ENCODE assay signal across 17 mouse cellular contexts in the genomic region with DNA sequence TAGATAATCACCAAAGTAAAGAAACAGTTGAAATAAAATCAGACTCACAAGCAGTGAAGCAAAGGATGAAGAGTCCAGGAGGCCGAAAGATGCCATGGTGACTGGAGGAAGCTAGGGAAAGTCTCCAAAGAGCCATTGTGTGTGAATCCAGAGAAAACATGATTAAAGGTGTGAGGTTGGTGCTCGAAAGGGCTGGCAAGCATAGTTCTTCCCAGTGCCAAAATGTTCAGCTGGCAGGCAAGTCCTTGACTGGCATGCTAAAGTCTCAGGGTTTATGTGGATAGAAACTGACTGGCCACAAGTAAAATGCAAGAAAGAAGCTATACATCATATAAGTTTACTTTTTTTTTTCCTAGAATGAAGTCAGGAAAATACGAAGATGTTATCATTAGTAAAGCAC. TPM values are rescaled to one million over a fixed set of nuclear protein-coding genes. Genes with fewer than 3 reads are reported as not detected.
"Had no signal": no experiment of that assay in that cellular context is flagged by ENCODE, and none has a peak within 500 bp of the region (broad histone marks: within the 10 kb centered on the region; RNA-seq: fewer than 3 reads in every experiment).

No protein-coding gene starts in this region.

- DNase-seq: kidney, adult 18-20 months; kidney, adult 9 months; kidney, postnatal 14 days; kidney, postnatal 4 days; liver, embryonic 13.5 days; lung, adult 2 months; lung, postnatal 14 days; lung, postnatal 4 days; midbrain, embryonic 14.5 days; thymus, postnatal 25 days had no signal

RNA-seq across cellular contexts. Expression of a gene that starts 22.6 kb away (rescaled TPM):
- total RNA-seq: layer of hippocampus, adult 18-20 months; left cerebral cortex, adult 18-20 months; megakaryocyte progenitor cell, adult 5-6 weeks; megakaryocyte-erythroid progenitor cell, adult 5-6 weeks; monocyte, adult 5-6 weeks; neutrophil, adult 5-6 weeks had no signal
- polyA plus RNA-seq: liver, embryonic 13.5 days; myocyte had no signal
